Mouse (Mus musculus) brain, embryonic 14.5 days (tissue): ENCODE data around the gene Rnaseh1. TPM values are rescaled to one million over a fixed set of nuclear protein-coding genes. Genes with fewer than 3 reads are reported as not detected.

Source experiments
- DNase-seq: peaks from one replicate; pipeline ENCODE4 v3.0.0-alpha.2; 2011; ENCODE audit warnings: low read depth
- CTCF ChIP-seq: fragments of 200-500 bp; IDR thresholded peaks from 2 replicates; pipeline ENCODE4 v1.5.1; 2012; ENCODE audit warnings: inconsistent platforms, mild to moderate bottlenecking, moderate library complexity, borderline replicate concordance; ENCODE audit not compliant: insufficient read depth, insufficient read length; ENCODE audit errors: extremely low read depth
- POLR2A ChIP-seq: fragments of 200-500 bp; IDR thresholded peaks from 2 replicates; pipeline ENCODE4 v1.6.1; 2012; ENCODE audit warnings: mild to moderate bottlenecking, inconsistent platforms, borderline replicate concordance; ENCODE audit not compliant: poor library complexity, insufficient read depth, insufficient read length, severe bottlenecking; ENCODE audit errors: extremely low read depth
- polyA plus RNA-seq: library from polyadenylated mRNA; depleted of rRNA; stranded (reverse); fragments of >200 nt; gene quantifications from 2 replicates; pipeline ENCODE4 v1.2.3, GENCODE M21; 2012; rRNA removed

The Rnaseh1 gene
- polyA plus RNA-seq, 1 experiment, result 22.1 TPM

GRCm38 (mm10) chr12:28700561-28701025, 51.2 kb downstream of the Rnaseh1 start:
- TF ChIP-seq POLR2A (no peak), CTCF (no peak)
- DNase-seq, result peak; percentile 91

DNA sequence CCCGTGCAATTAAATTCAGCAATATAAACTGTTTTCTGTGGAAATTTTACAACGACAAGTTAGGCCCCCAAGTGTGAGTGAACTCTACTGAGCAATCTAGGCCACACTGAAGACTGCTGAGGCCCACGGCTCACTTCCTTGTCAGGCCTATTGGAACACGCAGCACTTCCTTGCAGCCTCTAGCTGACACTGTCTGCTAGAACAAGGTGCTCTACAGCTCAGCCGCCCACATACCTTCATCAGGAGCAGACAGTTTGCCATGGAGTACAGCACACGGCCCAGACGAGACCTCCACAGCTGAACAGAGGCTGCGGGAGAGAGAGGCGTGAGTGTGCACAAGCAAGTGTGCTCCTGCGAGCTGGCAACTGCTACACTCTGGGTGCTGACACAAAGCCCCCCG, 51.9 kb downstream of the Rnaseh1 start:
- no peak for DNase-seq
- no peak for TF ChIP-seq POLR2A

GRCm38 (mm10) chr12:28704381-28704780, 55.0 kb downstream of the Rnaseh1 start:
- TF ChIP-seq POLR2A, result no peak
- peak; percentile 16; the same call in 1 of the 2 replicates for TF ChIP-seq CTCF
- DNase-seq, result peak; percentile 48

- DNase-seq, result no peak
- TF ChIP-seq POLR2A, result no peak
- no peak for TF ChIP-seq CTCF
These were observed 55.8 kb downstream of the Rnaseh1 start for GRCm38 (mm10) chr12:28705204-28705603.

DNA sequence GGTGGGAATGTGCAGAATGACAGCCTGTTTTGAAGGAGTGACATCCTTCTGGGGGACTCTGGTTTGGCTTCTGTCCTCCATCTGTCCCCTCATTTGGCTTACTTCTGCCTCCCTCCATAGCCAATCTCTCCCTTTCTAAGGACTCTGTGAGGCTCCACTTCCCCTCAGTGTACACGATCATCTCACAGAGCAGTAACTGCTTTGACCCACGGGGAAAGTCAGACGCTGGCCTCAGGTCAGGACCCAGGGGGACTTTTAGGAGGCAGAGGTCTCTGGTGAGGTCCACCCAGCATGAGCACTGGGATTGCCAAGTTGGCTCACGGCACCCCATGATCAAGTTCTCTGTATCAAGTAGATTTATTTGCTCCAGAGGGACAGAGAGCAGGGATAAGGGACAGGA, 58.8 kb downstream of the Rnaseh1 start:
- DNase-seq, result no peak
- TF ChIP-seq CTCF (no peak), POLR2A (no peak)

Other genes starting within 250 kb of the Rnaseh1 start
- 0.03 and 0.07 TPM in 2 replicates for gene Dcdc2c, start 97.2 kb upstream of the Rnaseh1 start, polyA plus RNA-seq
- gene Allc, start 67.1 kb upstream of the Rnaseh1 start, polyA plus RNA-seq, result 0.10 TPM in 1 of 2 replicates, not detected in the other
- 0.82 and 0.97 TPM in 2 replicates for gene Colec11, start 26.2 kb upstream of the Rnaseh1 start, polyA plus RNA-seq
- 835 and 914 TPM in 2 replicates for gene Rps7, start 13.6 kb upstream of the Rnaseh1 start, polyA plus RNA-seq
- 15.4 and 15.7 TPM in 2 replicates for gene Adi1, start 25.6 kb downstream of the Rnaseh1 start, polyA plus RNA-seq
- 40.6 and 41.8 TPM in 2 replicates for gene Trappc12, start 100.9 kb downstream of the Rnaseh1 start, polyA plus RNA-seq
- 57.1 and 59.9 TPM in 2 replicates for gene Eipr1, start 102.2 kb downstream of the Rnaseh1 start, polyA plus RNA-seq